Mouse (Mus musculus): ENCODE results near the gene Krtap20-2.
"Not testable (repeated sequence)": the region's sequence is repeated elsewhere in the genome, so short reads cannot be mapped to it uniquely, and the experiment has no call there.

The Krtap20-2 gene

DNA sequence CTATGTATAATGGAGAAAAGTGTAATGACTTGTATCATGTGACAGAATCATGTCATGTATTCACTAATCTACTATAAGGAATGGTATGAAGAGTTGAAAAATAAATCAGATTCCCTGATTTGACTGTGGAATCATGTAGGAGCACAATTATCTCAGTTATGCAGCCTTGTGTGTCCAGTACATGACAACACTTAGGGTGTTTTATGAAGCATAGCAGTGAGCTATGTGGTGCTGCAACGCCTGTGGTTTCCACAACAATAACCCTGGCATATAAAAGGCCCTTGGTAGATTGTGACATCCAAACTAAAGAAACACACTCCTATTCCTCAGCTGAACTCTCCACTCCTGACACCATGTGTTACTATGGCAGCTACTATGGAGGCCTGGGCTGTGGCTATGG lies at the start of gene Krtap20-2:
Krtap20-2 (plus strand) TSS at position 301 of the 400 bp plus-strand sequence.
- no peak for DNase-seq (ENCODE audit: low read depth, low spot score)

DNA sequence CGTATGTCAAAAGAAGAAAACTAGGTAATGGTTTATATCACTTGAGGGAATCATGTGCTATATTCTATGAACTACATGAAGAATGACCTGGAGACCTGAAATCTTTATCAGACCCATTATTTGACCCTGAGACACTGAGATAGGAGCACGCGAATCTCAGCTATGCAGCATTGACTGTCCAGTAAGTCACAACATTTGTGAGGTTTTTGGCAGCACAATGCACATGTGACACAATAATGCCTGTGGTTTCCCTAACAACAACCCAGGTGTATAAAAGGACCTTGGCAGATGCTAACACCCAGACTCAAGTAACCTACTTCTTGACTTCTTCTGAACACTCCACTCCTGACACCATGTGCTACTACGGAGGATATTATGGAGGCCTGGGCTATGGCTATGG lies 48.0 kb upstream of the Krtap20-2 start, which contains the start of gene Gm9789:
Gm9789 (plus strand) TSS at position 301 of the 400 bp plus-strand sequence.
- DNase-seq (ENCODE audit: low read depth, low spot score), result no peak

GRCm38 (mm10) chr16:89169190-89169589 lies 36.5 kb upstream of the Krtap20-2 start, which contains the start of gene Gm7735:
TSS of gene Gm7735 (plus strand) at chr16:89169490.
- not testable (repeated sequence) for DNase-seq (ENCODE audit: low read depth, low spot score)

GRCm38 (mm10) chr16:89174435-89174834 lies 31.2 kb upstream of the Krtap20-2 start, which contains the start of gene 1110057P08Rik:
TSS of gene 1110057P08Rik (plus strand) at chr16:89174735.
- DNase-seq (ENCODE audit: low read depth, low spot score), result no peak

GRCm38 (mm10) chr16:89188621-89189020 lies 17.0 kb upstream of the Krtap20-2 start:
- DNase-seq (ENCODE audit: low read depth, low spot score), result no peak

Data from WW6 (cell line).